Mouse (Mus musculus) neural tube, embryonic 10.5 days (tissue): ENCODE results near the gene Src.
"Not testable (repeated sequence)": the region's sequence is repeated elsewhere in the genome, so short reads cannot be mapped to it uniquely, and the experiment has no call there.

Source experiments
- DNase-seq: peaks from one replicate; pipeline ENCODE4 v3.0.0-alpha.2; 2017; ENCODE audit warnings: low spot score; ENCODE audit errors: extremely low spot score

Gene Src

DNA sequence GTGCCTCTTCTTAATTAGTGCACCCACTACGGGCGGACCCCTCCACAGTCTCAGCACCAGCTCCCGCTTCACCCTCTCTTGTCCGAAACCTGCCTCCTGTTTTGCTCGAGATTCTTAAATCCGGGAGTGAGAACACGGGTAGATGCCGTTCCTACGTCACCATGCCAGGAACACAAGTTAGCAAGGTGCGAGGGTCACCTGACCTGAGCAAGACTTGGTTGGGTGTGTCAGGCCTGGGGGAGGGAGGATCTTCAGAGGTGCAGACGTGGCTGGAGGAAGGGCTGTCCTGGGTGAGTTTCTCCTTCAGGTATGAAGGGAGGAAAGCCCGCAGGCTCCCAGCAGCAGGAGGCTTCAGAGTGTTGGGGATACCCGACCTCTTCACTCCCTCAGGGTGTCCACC is at the start of gene Src:
Gene Src, plus strand, starts transcription at position 239 of the 400 bp plus-strand sequence.
- DNase-seq: no peak

DNA sequence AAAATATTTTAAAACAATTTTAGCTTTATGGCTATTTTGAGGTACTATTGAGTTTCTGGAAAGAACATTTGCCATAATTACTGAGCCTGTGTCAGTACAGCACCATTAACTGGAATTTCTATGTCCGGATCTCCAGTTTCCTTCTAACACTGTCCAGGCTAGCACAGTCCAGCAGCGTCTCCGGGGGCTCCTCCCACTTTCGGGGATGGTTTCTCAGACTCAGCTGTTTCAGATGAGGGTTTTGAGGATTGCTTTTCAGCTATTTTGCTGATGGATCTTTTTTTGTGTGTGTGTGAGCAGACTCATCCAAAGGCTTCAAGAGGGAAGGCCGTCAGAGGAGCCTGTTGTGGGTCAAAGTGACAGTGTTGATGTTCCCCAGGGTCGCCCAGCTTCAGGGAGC is 46.5 kb upstream of the Src start:
- DNase-seq: no peak

- DNase-seq: no peak
Observed at GRCm38 (mm10) chr2:157373681-157374080, 44.6 kb upstream of the Src start.

GRCm38 (mm10) chr2:157375051-157375450 is 43.2 kb upstream of the Src start:
- no peak for DNase-seq

DNA sequence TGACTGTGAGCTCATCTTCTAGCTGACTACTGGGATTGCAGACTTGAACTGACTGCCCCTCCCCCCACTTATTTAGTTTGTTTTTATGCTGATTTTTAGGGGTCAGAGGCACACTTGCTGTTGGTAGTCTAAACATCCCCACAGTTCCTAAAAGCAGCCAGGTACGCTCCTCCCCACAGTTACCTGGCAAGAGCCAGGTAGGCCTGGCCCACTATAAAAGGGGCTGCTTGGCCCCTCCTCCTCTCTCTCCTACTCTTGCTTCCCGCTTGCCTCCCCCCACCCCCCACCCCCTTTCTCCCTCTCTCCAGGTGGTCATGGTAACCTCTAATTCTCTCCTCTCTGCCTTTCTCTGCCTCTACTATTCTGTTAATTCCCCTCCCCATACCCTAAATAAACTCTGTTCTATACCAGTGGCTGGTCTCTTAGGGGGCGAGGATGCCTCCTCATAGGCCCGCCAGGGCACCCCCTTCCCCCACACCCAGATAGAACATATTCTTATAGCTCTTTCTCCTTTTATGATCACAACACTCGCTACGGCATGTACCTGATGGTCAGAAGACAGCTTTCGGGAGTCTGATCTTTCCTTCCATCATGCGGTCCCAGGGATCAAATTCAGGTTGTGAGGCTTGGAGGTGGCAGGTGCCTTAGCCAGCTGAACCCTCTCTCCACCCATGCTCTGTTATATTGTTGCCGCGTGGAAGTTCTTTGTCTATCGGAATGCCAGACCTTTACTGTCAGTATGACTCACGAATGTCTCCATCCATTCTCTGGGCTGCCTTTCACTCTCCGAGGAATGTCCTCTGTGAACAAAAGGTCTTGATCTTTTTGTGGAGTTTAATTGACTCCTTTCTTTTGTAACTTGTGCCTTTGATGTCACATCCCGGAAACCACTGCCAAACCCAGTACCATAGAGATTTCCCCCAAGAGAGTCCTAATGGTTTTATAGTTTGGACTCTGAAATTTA is 42.2 kb upstream of the Src start:
- DNase-seq: peak; percentile 25

DNA sequence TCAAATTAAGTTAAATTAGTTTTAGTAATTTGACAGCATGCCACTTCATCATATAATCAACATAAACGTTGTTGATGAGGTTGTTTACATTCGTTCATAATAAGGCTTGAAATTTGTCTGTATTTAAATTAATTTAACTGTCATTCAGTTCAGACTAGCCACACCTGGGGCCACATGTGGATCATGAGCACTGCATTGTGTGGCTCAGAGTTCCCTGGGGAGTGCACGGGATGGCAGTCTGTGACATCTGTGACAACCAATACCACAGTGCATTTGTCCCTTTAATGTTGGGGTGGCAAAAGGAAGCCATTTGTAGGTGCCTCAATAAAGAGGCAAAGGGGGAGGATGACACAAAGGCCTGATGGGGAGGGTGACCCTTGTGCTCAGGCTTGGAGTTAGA is 41.2 kb upstream of the Src start:
- no peak for DNase-seq

DNA sequence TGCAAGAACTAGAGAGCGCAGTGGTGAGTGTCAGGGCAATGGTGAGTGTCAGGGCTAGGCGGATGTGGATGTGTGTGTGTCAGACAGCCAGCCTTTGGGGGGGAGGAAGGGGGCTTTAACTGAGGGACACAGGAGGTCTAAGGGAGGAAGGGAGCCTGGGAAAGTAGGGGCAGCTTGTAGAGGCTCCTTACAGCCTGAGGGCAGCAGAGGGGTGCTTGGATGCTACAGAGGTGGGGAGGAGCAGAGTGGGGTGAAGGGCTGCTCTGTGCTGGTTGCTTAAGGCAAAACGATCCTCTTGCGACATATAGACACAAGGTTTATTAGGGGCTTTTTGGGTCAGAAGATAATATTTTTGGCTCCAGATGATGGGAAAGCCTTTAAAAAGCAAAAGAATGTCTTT is 33.4 kb upstream of the Src start:
- no peak for DNase-seq

GRCm38 (mm10) chr2:157388901-157389590 is 29.2 kb upstream of the Src start:
- DNase-seq: not testable (repeated sequence)

DNA sequence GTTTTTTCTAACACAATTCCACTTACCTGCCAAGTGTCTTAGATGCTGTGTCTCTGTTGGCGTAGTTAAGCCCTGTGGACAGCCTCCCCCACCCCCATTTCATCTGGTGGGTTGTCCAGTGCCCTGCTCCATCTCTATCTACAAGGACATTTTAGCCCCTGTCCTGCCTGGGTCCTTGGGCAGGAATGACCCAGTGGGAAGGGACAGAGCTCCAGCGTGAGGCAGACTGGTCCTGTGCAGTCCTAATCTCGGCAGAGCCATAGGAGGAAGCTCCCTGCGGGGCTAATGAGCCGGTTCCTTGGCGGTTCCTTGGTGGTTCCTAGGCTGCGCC is 28.7 kb upstream of the Src start:
- no peak for DNase-seq

GRCm38 (mm10) chr2:157392331-157392730 is 25.9 kb upstream of the Src start:
- no peak for DNase-seq

- no peak for DNase-seq
Observed at GRCm38 (mm10) chr2:157393549-157393948, 24.7 kb upstream of the Src start.

- no peak for DNase-seq
Observed at GRCm38 (mm10) chr2:157394868-157395267, 23.4 kb upstream of the Src start.

GRCm38 (mm10) chr2:157395371-157395770 is 22.9 kb upstream of the Src start:
- DNase-seq: no peak

GRCm38 (mm10) chr2:157395960-157396359 is 22.3 kb upstream of the Src start:
- no peak for DNase-seq

DNA sequence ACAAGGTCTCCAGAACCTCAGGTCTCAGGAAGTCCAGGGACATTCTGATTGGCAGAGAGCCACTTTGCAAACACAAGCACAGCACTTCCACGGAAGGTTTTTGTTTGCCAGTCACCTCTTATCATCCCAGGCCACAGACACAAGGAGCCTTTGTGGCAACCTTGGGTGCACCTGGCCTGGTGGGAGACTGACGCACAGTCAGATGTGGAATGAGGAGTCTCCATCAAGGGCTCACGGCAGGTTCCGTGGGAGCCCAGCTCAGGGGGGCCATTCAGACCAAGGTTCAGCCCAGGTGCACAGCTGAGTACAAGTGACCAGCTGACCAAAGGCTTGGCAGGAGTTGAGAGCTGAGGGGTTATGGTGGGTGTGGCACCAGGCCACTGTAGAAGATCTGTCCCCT is 20.9 kb upstream of the Src start:
- no peak for DNase-seq

- no peak for DNase-seq
Observed at GRCm38 (mm10) chr2:157398539-157398938, 19.7 kb upstream of the Src start.

DNA sequence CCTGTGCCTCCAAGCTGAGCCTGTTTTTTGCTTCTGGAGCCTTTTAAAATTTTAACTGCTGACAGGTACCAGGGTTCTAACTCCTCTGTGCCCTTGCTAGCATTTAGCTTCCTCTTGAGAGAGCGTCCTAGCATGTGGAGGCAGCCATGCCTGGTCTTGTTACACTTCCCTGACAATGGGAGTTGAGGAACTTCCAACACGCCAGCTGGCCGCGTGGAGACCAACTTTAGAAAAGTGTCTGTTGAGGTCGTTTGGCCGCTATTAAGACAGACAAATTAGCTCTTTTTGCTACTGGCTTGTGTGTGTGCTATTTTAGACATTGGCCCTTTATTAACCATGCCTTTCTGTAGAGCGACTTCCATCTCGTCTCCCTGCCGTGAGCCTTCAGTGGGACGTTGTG is 18.4 kb upstream of the Src start:
- no peak for DNase-seq

DNA sequence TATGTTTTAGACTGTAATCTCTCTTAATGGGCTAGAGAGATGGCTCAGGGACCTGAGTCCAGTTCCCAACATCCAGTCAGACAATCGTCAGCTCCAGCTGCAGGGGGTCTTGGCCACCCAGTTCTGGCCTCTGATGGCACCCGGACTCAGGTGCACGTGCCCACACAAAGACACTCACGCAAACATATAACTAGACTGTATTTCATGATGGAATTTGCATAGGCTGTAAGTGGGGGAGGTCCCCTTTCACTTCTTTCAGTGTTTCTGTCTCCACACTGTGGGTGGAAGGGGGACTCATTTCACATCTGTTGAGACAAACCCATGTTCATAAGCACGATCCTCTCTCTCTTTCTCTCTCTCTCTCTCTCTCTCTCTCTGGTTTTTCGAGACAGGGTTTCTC is 17.8 kb upstream of the Src start:
- no peak for DNase-seq

DNA sequence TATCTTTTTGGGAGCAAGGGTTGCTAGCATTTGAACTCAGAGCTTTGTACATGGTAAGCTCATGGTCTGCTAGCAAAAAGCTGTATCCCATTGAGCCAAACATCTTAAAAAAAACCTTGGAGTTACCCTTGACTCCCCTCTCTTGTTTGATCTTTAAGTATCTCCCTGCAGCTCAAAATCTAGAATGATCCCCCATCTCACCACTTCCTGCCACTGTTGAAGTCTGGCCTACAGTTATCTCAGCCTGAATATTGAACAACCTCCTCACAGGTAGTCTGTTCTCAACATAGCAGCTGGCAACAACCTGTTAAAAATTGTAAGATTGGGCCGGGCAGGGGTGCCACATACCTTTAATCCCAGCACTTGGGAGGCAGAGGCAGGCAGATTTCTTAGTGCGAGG is 17.0 kb upstream of the Src start:
- DNase-seq: no peak

DNA sequence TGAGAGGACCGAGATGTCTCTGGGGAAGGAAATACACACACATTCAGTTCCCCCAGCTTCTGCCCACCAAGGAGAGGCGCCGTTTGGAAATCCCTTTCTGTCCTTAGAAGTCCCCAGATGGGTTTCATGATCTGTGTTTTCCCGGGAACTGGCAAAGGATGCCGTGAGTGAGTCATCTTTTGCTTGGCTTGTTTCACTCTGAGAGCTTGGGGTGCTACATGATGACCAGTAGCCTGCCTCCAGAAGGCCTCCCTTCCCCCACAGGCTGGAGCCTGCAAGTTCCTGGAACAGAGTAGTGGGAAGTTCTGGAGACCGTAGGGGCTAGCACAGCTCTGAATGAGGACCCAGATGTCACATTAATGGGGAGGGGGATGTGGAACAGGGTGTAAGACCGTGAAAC is 10.6 kb upstream of the Src start:
- no peak for DNase-seq

DNA sequence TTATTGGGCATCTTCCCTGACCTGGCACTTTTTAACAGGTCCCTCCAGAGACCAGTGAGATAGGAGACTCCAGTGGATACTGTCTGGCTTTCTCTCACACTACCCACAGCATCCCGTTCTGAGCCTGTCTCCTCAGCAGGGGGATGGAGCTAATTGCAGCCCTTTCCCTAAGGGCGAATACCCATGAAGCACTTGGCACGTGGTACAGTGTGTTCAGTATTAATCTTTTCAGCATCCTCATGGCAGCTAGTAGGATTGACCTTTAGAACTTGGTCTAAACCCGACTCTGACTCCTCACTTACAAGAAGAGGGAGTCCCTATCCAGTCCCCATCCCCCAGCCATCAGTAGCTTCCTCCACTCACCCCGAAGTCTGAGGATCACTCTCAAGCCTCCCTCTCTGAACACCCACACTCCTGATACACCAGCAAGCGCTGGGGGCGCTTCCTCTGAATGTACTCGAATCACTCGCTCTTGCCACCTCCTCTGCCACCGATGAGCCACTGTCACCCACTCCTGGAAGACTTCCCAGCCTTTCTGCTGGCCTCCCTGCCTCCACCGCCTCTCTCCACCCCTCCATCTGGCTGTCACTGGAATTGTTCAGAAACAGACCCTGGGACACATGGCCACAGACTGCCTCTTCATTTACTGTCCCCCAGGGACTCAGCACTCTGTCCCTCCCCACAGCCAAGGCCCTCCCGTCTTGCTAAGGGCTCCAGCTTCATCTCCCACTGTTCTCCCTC is 8.3 kb upstream of the Src start:
- no peak for DNase-seq

GRCm38 (mm10) chr2:157411151-157411693 is 7.0 kb upstream of the Src start:
- no peak for DNase-seq
